Mouse (Mus musculus): ENCODE results near the gene Dtd1. TPM values are rescaled to one million over a fixed set of nuclear protein-coding genes. Genes with fewer than 3 reads are reported as not detected.

Gene Dtd1
- polyA plus RNA-seq, 2 experiments: 19.1 to 39.8 TPM

- WGBS: 87% methylated on average over 2 of the region's 2 CpGs
- H3K4me3 ChIP-seq (replicated peaks; ENCODE audit: low read length): no peak overlapping the region
- H3K9ac ChIP-seq (ENCODE audit: low read depth, low read length, severe bottlenecking): no peak overlapping the region
- H3K9me3 ChIP-seq (ENCODE audit: control insufficient read depth, low read length): no peaks in the 10 kb centered on the region
- H3K4me1 ChIP-seq (ENCODE audit: control insufficient read depth, insufficient read depth, low read length): no peaks in the 10 kb centered on the region
- no peak overlapping the region for H3K4me2 ChIP-seq (replicated peaks; ENCODE audit: low read depth, low read length, severe bottlenecking)
- H3K36me3 ChIP-seq (ENCODE audit: control insufficient read depth, insufficient read depth, low read length): no peaks in the 10 kb centered on the region
- no peak for TF ChIP-seq POLR2A (IDR thresholded peaks at IDR 0.05; ENCODE audit: borderline replicate concordance, extremely low read depth, insufficient read depth, insufficient read length)
- DNase-seq (ENCODE audit: low spot score): no peak
- H3K27me3 ChIP-seq (ENCODE audit: control insufficient read depth, insufficient read depth, low read length): no peaks in the 10 kb centered on the region
- H3K27ac ChIP-seq (replicated peaks; ENCODE audit: low read depth, low read length): no peak overlapping the region
- no peak for ATAC-seq (ENCODE audit: low FRiP score, low read depth)
Measured at GRCm38 (mm10) chr2:144729776-144730175, 130.1 kb downstream of the Dtd1 start.

- no peaks in the 10 kb centered on the region for H3K27me3 ChIP-seq (ENCODE audit: control insufficient read depth, insufficient read depth, low read length)
- ATAC-seq (ENCODE audit: low FRiP score, low read depth) (no peak), DNase-seq (ENCODE audit: low spot score) (no peak)
- H3K27ac ChIP-seq (replicated peaks; ENCODE audit: low read depth, low read length): 0 out of 2 replicates have a peak overlapping the region, but pooled peaks have one; percentile 10
- H3K4me1 ChIP-seq (ENCODE audit: control insufficient read depth, insufficient read depth, low read length): peaks cover 38% of the 10 kb centered on the region
- H3K4me2 ChIP-seq (replicated peaks; ENCODE audit: low read depth, low read length, severe bottlenecking): no peak overlapping the region
- no peak overlapping the region for H3K9ac ChIP-seq (ENCODE audit: low read depth, low read length, severe bottlenecking)
- no peaks in the 10 kb centered on the region for H3K9me3 ChIP-seq (ENCODE audit: control insufficient read depth, low read length)
- TF ChIP-seq POLR2A (IDR thresholded peaks at IDR 0.05; ENCODE audit: borderline replicate concordance, extremely low read depth, insufficient read depth, insufficient read length): no peak
- no peaks in the 10 kb centered on the region for H3K36me3 ChIP-seq (ENCODE audit: control insufficient read depth, insufficient read depth, low read length)
- 36% methylated on average over 5 of the region's 5 CpGs for WGBS
- H3K4me3 ChIP-seq (replicated peaks; ENCODE audit: low read length): no peak overlapping the region
Measured at GRCm38 (mm10) chr2:144738161-144738560, 138.5 kb downstream of the Dtd1 start.

- no peak for TF ChIP-seq POLR2A (IDR thresholded peaks at IDR 0.05; ENCODE audit: borderline replicate concordance, extremely low read depth, insufficient read depth, insufficient read length)
- 49% methylated on average over 5 of the region's 5 CpGs for WGBS
- H3K4me1 ChIP-seq (ENCODE audit: control insufficient read depth, insufficient read depth, low read length): peaks cover 38% of the 10 kb centered on the region
- no peaks in the 10 kb centered on the region for H3K36me3 ChIP-seq (ENCODE audit: control insufficient read depth, insufficient read depth, low read length)
- DNase-seq (ENCODE audit: low spot score) (no peak), ATAC-seq (ENCODE audit: low FRiP score, low read depth) (no peak)
- no peaks in the 10 kb centered on the region for H3K27me3 ChIP-seq (ENCODE audit: control insufficient read depth, insufficient read depth, low read length)
- no peak overlapping the region for H3K4me2 ChIP-seq (replicated peaks; ENCODE audit: low read depth, low read length, severe bottlenecking)
- no peak overlapping the region for H3K9ac ChIP-seq (ENCODE audit: low read depth, low read length, severe bottlenecking)
- H3K9me3 ChIP-seq (ENCODE audit: control insufficient read depth, low read length): no peaks in the 10 kb centered on the region
- no peak overlapping the region for H3K27ac ChIP-seq (replicated peaks; ENCODE audit: low read depth, low read length)
- no peak overlapping the region for H3K4me3 ChIP-seq (replicated peaks; ENCODE audit: low read length)
Measured at GRCm38 (mm10) chr2:144738576-144738975, 138.9 kb downstream of the Dtd1 start.

GRCm38 (mm10) chr2:144740577-144740997 is 140.9 kb downstream of the Dtd1 start:
- no peaks in the 10 kb centered on the region for H3K36me3 ChIP-seq (ENCODE audit: control insufficient read depth, insufficient read depth, low read length)
- H3K4me2 ChIP-seq (replicated peaks; ENCODE audit: low read depth, low read length, severe bottlenecking): no peak overlapping the region
- no peak overlapping the region for H3K4me3 ChIP-seq (replicated peaks; ENCODE audit: low read length)
- peaks cover 38% of the 10 kb centered on the region for H3K4me1 ChIP-seq (ENCODE audit: control insufficient read depth, insufficient read depth, low read length)
- no peaks in the 10 kb centered on the region for H3K9me3 ChIP-seq (ENCODE audit: control insufficient read depth, low read length)
- no peak overlapping the region for H3K9ac ChIP-seq (ENCODE audit: low read depth, low read length, severe bottlenecking)
- no peak for TF ChIP-seq POLR2A (IDR thresholded peaks at IDR 0.05; ENCODE audit: borderline replicate concordance, extremely low read depth, insufficient read depth, insufficient read length)
- H3K27me3 ChIP-seq (ENCODE audit: control insufficient read depth, insufficient read depth, low read length): no peaks in the 10 kb centered on the region
- H3K27ac ChIP-seq (replicated peaks; ENCODE audit: low read depth, low read length): 0 out of 2 replicates have a peak overlapping the region, but pooled peaks have one; percentile 3
- ATAC-seq (ENCODE audit: low FRiP score, low read depth) (peak; percentile 58), DNase-seq (ENCODE audit: low spot score) (peak; percentile 52)
- WGBS: 12% methylated on average over 6 of the region's 6 CpGs

GRCm38 (mm10) chr2:144741973-144742372 is 142.3 kb downstream of the Dtd1 start:
- Histone ChIP-seq H3K4me2 (replicated peaks; ENCODE audit: low read depth, low read length, severe bottlenecking) (no peak overlapping the region), H3K4me3 (replicated peaks; ENCODE audit: low read length) (no peak overlapping the region), H3K9ac (ENCODE audit: low read depth, low read length, severe bottlenecking) (no peak overlapping the region), H3K27ac (replicated peaks; ENCODE audit: low read depth, low read length) (no peak overlapping the region), H3K36me3 (ENCODE audit: control insufficient read depth, insufficient read depth, low read length) (no peaks in the 10 kb centered on the region), H3K9me3 (ENCODE audit: control insufficient read depth, low read length) (no peaks in the 10 kb centered on the region), H3K4me1 (ENCODE audit: control insufficient read depth, insufficient read depth, low read length) (peaks cover 38% of the 10 kb centered on the region), H3K27me3 (ENCODE audit: control insufficient read depth, insufficient read depth, low read length) (no peaks in the 10 kb centered on the region)
- DNase-seq (ENCODE audit: low spot score): no peak
- TF ChIP-seq POLR2A (IDR thresholded peaks at IDR 0.05; ENCODE audit: borderline replicate concordance, extremely low read depth, insufficient read depth, insufficient read length): no peak
- WGBS: 77% methylated on average over 10 of the region's 10 CpGs
- no peak for ATAC-seq (ENCODE audit: low FRiP score, low read depth)

- Histone ChIP-seq H3K4me1 (ENCODE audit: control insufficient read depth, insufficient read depth, low read length) (peaks cover 29% of the 10 kb centered on the region), H3K4me2 (replicated peaks; ENCODE audit: low read depth, low read length, severe bottlenecking) (no peak overlapping the region), H3K9me3 (ENCODE audit: control insufficient read depth, low read length) (no peaks in the 10 kb centered on the region), H3K36me3 (ENCODE audit: control insufficient read depth, insufficient read depth, low read length) (no peaks in the 10 kb centered on the region), H3K27ac (replicated peaks; ENCODE audit: low read depth, low read length) (no peak overlapping the region), H3K27me3 (ENCODE audit: control insufficient read depth, insufficient read depth, low read length) (no peaks in the 10 kb centered on the region), H3K4me3 (replicated peaks; ENCODE audit: low read length) (no peak overlapping the region), H3K9ac (ENCODE audit: low read depth, low read length, severe bottlenecking) (no peak overlapping the region)
- ATAC-seq (ENCODE audit: low FRiP score, low read depth): no peak
- 65% methylated on average over 5 of the region's 5 CpGs for WGBS
- no peak for TF ChIP-seq POLR2A (IDR thresholded peaks at IDR 0.05; ENCODE audit: borderline replicate concordance, extremely low read depth, insufficient read depth, insufficient read length)
- DNase-seq (ENCODE audit: low spot score): no peak
Measured at GRCm38 (mm10) chr2:144743316-144743715, 143.6 kb downstream of the Dtd1 start.
